Mouse (Mus musculus) small intestine, adult 2 months (tissue): ENCODE data around the gene Gnas.

Experiments
- CTCF ChIP-seq: fragments of 200-500 bp; IDR thresholded peaks from 2 replicates; pipeline ENCODE4 v1.5.1; 2012; ENCODE audit warnings: low read depth, mild to moderate bottlenecking, control low read depth, inconsistent platforms, low read length, moderate library complexity, mixed read lengths; ENCODE audit not compliant: insufficient replicate concordance, insufficient read length; ENCODE audit errors: extremely low read depth
- POLR2A ChIP-seq: fragments of 200-500 bp; IDR thresholded peaks from 2 replicates; pipeline ENCODE4 v1.6.1; 2012; ENCODE audit warnings: low read depth, mild to moderate bottlenecking, control low read depth, inconsistent platforms, low read length, moderate library complexity

DNA sequence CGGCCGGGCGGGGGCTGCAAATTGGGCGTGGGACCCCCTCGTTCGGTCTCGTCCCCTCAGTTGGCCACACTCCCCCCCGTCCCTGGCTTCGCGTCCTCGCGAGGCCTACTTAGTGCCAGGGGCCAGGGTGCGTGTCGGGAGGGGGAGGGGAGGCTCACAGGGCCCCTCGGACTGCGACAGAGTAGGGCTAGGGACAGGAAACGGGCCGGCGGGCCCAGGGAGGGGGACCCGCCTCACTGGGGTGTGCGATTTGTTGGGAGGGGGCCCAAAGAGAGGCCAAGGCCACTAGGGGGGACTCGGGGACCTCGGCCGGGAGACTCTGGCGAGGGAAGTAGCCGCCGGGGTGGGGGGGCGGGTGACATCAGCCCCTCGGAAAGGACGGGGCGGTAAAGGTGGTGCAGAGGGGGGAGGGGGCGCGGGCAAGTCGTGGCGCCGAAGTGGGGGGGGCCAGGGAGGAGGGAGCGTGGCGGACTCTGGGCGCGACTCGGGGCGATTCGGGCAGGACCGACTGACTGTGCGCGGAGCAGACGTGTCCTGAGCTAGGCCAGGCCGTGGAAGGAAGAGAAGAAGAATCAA is 46.6 kb downstream of the Gnas start:
- TF ChIP-seq CTCF (no peak), POLR2A (no peak)
